8 mouse cellular contexts compared by ENCODE assay signal in genomic region chr17:85023247-85024167, GRCm38 (mm10). TPM values are rescaled to one million over a fixed set of nuclear protein-coding genes. Genes with fewer than 3 reads are reported as not detected.
DNase-seq lines count a peak whose midpoint lies in the region; ATAC-seq lines count a peak whose summit lies in the region.

No protein-coding gene starts in this region.

- peaks cover 8% of the 10 kb centered on the region; the same call in 1 of the 2 replicates for H3K36me3 ChIP-seq in forebrain, embryonic 10.5 days (replicated peaks)
- no peaks in the 10 kb centered on the region for H3K36me3 ChIP-seq in hindbrain, embryonic 14.5 days (replicated peaks; ENCODE audit: control insufficient read depth, insufficient read depth)
- H3K36me3 ChIP-seq in midbrain, embryonic 10.5 days = peaks cover 7% of the 10 kb centered on the region; the same call in 1 of the 2 replicates
- H3K36me3 ChIP-seq in stomach, embryonic 14.5 days (ENCODE audit: control insufficient read depth, insufficient read depth, low read length) = no peaks in the 10 kb centered on the region

- DNase-seq in frontal cortex, postnatal 25 days (ENCODE audit: low spot score in 2 of 2) = no peak
- peak; percentile 28 for DNase-seq in forebrain, embryonic 10.5 days (ENCODE audit: extremely low spot score, low spot score)
- peak; percentile 86 for DNase-seq in hindbrain, embryonic 14.5 days (ENCODE audit: low spot score)
- DNase-seq in layer of hippocampus, postnatal 10 days (ENCODE audit: low spot score in 2 of 2) = peak; percentile 62 to 70
- DNase-seq in midbrain, embryonic 10.5 days (ENCODE audit: low spot score) = peak; percentile 48

- H3K9ac ChIP-seq in hindbrain, embryonic 14.5 days = no peak overlapping the region
- no peak overlapping the region for H3K9ac ChIP-seq in stomach, embryonic 14.5 days (replicated peaks; ENCODE audit: low read depth, low read length)

- no peak overlapping the region for H3K4me2 ChIP-seq in hindbrain, embryonic 14.5 days (replicated peaks)
- H3K4me2 ChIP-seq in stomach, embryonic 14.5 days (replicated peaks; ENCODE audit: low read depth, low read length) = no peak overlapping the region; the same call in 1 of the 2 replicates

- no peaks in the 10 kb centered on the region for H3K9me3 ChIP-seq in forebrain, embryonic 10.5 days
- H3K9me3 ChIP-seq in hindbrain, embryonic 14.5 days (ENCODE audit: control insufficient read depth, low read length) = no peaks in the 10 kb centered on the region
- no peaks in the 10 kb centered on the region for H3K9me3 ChIP-seq in midbrain, embryonic 10.5 days (replicated peaks)
- no peaks in the 10 kb centered on the region for H3K9me3 ChIP-seq in stomach, embryonic 14.5 days (ENCODE audit: control insufficient read depth, low read depth, low read length)

- no peak overlapping the region for H3K27ac ChIP-seq in forebrain, embryonic 10.5 days
- no peak overlapping the region for H3K27ac ChIP-seq in hindbrain, embryonic 14.5 days
- H3K27ac ChIP-seq in midbrain, embryonic 10.5 days (replicated peaks) = no peak overlapping the region
- H3K27ac ChIP-seq in stomach, embryonic 14.5 days (ENCODE audit: low read length) = peak overlapping the region; percentile 22; the same call in 1 of the 2 replicates

- no peaks in the 10 kb centered on the region for H3K27me3 ChIP-seq in forebrain, embryonic 10.5 days (ENCODE audit: poor library complexity, severe bottlenecking)
- no peaks in the 10 kb centered on the region for H3K27me3 ChIP-seq in hindbrain, embryonic 14.5 days (ENCODE audit: control insufficient read depth, insufficient read depth, low read length)
- no peaks in the 10 kb centered on the region for H3K27me3 ChIP-seq in midbrain, embryonic 10.5 days (ENCODE audit: low read depth, poor library complexity, severe bottlenecking)
- no peaks in the 10 kb centered on the region for H3K27me3 ChIP-seq in stomach, embryonic 14.5 days (ENCODE audit: control insufficient read depth, insufficient read depth, low read length)

- 68% methylated on average over 22 of the region's 22 CpGs for WGBS in forebrain, embryonic 10.5 days
- 63% methylated on average over 22 of the region's 22 CpGs for WGBS in hindbrain, embryonic 14.5 days
- WGBS in midbrain, embryonic 10.5 days = 67% methylated on average over 22 of the region's 22 CpGs
- WGBS in stomach, embryonic 14.5 days = 49% methylated on average over 22 of the region's 22 CpGs

- peaks cover 5% of the 10 kb centered on the region for H3K4me1 ChIP-seq in forebrain, embryonic 10.5 days
- H3K4me1 ChIP-seq in hindbrain, embryonic 14.5 days (replicated peaks; ENCODE audit: control insufficient read depth, insufficient read depth, low read length) = no peaks in the 10 kb centered on the region
- H3K4me1 ChIP-seq in midbrain, embryonic 10.5 days = peaks cover 2% of the 10 kb centered on the region; the same call in 1 of the 2 replicates
- H3K4me1 ChIP-seq in stomach, embryonic 14.5 days (ENCODE audit: control insufficient read depth, insufficient read depth, low read length) = 0 out of 2 replicates have a peak, but pooled peaks cover 5% of the 10 kb centered on the region

- no peak overlapping the region for H3K4me3 ChIP-seq in forebrain, embryonic 10.5 days
- H3K4me3 ChIP-seq in hindbrain, embryonic 14.5 days (replicated peaks; ENCODE audit: low read length) = no peak overlapping the region
- H3K4me3 ChIP-seq in midbrain, embryonic 10.5 days = no peak overlapping the region
- H3K4me3 ChIP-seq in stomach, embryonic 14.5 days (ENCODE audit: low read depth, low read length) = no peak overlapping the region

- peak; percentile 65 for ATAC-seq in frontal cortex, adult (ENCODE audit: low TSS enrichment)
- ATAC-seq in activated CD4-positive, CD25-positive, alpha-beta regulatory T cell, adult 4 months = peak; percentile 90
- no peak for ATAC-seq in hindbrain, embryonic 14.5 days (ENCODE audit: low FRiP score)
- ATAC-seq in stomach, embryonic 14.5 days (ENCODE audit: insufficient number of reproducible peaks, insufficient read depth, low FRiP score, low read depth) = peak; percentile 46

RNA-seq across cellular contexts. Expression of gene Slc3a1, which starts 4.7 kb away (rescaled TPM):
- polyA plus RNA-seq in activated CD4-positive, CD25-positive, alpha-beta regulatory T cell, adult 4 months (2017; shearing (Covaris generic)) = under 1 TPM in 1 of 2 experiments, not detected in 1; 0.83 TPM
- polyA plus RNA-seq in forebrain, embryonic 10.5 days (2016; fragmentation: Nextera tagmentation; extraction: Ambion mirVana) = 0.25 and 0.31 TPM in 2 replicates
- 0.25 and 0.27 TPM in 2 replicates for polyA plus RNA-seq in hindbrain, embryonic 14.5 days (2014; fragmentation: Nextera tagmentation; extraction: Ambion mirVana)
- not detected for total RNA-seq in layer of hippocampus, postnatal 10 days (2021)
- polyA plus RNA-seq in midbrain, embryonic 10.5 days (2016; fragmentation: Nextera tagmentation; extraction: Ambion mirVana) = 0.23 and 0.40 TPM in 2 replicates
- 0.58 and 0.71 TPM in 2 replicates for polyA plus RNA-seq in stomach, embryonic 14.5 days (2014; fragmentation: Nextera tagmentation; extraction: Ambion mirVana)

Comparison
In these comparisons a context has a peak if more than half of its experiments do, and no peak if none do; other contexts are left out.
1. DNase-seq: peak in forebrain, embryonic 10.5 days (single experiment), hindbrain, embryonic 14.5 days (single experiment), layer of hippocampus, postnatal 10 days (2 of 2) and midbrain, embryonic 10.5 days (single experiment); none in frontal cortex, postnatal 25 days (0 of 2).